Mouse (Mus musculus): ENCODE results near the gene Gars. TPM values are rescaled to one million over a fixed set of nuclear protein-coding genes. Genes with fewer than 3 reads are reported as not detected.

Gene Gars
- polyA plus RNA-seq, 1 experiment from 2014 or later = 206 TPM

DNA sequence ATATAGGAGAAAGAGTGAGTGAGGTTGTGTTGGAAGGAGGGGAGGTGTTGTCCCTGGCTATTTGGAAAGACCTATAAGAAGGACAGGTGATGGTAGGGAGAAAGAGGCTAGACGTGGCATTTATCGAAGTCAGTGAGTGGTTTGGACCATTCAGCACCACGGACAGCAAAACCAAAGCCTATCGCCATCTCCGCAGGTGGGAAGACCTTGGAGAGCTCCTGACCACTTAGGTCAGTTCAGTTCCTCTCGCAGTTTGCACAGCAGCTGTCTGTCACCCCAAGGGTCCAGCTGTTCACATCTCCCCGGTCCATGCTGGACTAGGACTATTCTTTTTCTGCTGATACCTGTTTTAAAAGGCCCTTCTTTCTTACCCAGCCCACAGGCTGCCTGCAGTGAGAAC is 70.6 kb downstream of the Gars start:
- WGBS = 18% methylated on average over 7 of the region's 7 CpGs
- no peak overlapping the region for H3K27ac ChIP-seq
- no peak for ATAC-seq (ENCODE audit: low FRiP score, low read depth)
- no peaks in the 10 kb centered on the region for H3K4me1 ChIP-seq
- no peaks in the 10 kb centered on the region for H3K9me3 ChIP-seq
- H3K9ac ChIP-seq = no peak overlapping the region
- H3K4me2 ChIP-seq (replicated peaks) = no peak overlapping the region
- no peaks in the 10 kb centered on the region for H3K27me3 ChIP-seq (replicated peaks)
- no peak overlapping the region for H3K4me3 ChIP-seq
- H3K36me3 ChIP-seq = no peaks in the 10 kb centered on the region

DNA sequence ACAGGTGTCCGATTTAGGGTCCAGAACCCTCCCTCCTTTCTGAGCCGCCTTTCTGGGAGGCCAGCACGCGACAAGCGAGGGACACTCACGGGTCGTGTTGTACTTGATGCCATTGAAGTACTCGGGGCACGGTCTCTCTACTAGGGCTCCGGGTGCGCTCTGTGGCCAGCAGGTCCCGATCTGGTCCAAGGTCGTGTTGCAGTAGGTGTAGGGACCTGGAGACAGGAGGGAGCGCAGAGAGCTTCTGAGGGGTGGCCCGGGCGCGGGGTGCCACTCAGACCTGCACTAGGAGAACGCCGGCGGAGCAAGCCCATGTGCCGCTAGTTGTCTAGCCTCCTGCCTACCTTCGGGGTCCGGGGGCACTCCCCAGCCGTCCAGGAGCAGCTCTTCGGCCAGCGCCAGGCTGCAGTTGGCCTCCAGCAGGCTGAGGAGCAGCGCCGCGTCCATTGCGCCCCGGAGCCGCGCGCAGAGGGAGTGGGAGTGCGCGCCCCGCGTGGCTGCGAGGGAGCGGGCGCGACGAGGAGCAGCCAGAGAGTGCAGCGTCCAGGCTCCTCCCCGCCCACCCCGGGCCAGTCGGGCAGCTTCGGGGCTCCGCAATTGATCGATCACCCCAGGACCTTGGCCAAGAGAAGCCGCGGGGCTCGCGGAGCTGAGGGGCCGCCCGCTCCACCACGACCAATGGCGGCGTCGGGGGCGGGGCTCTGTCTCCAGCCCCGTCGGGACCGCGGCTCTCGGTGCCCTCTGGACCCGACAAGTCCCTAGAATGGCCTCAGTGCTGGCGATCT is 79.7 kb downstream of the Gars start:
- ATAC-seq (ENCODE audit: low FRiP score, low read depth) = peak; percentile 70; the same call in 1 of the 2 replicates
- Histone ChIP-seq H3K4me1 (peaks cover 11% of the 10 kb centered on the region), H3K9me3 (no peaks in the 10 kb centered on the region), H3K4me3 (peak overlapping the region; percentile 47), H3K36me3 (no peaks in the 10 kb centered on the region), H3K9ac (peak overlapping the region; percentile 42; the same call in 1 of the 2 replicates), H3K27ac (no peak overlapping the region), H3K27me3 (replicated peaks) (peaks cover 74% of the 10 kb centered on the region), H3K4me2 (replicated peaks) (peak overlapping the region; percentile 83)
- WGBS = under 1% methylated on average over 68 of the region's 68 CpGs

DNA sequence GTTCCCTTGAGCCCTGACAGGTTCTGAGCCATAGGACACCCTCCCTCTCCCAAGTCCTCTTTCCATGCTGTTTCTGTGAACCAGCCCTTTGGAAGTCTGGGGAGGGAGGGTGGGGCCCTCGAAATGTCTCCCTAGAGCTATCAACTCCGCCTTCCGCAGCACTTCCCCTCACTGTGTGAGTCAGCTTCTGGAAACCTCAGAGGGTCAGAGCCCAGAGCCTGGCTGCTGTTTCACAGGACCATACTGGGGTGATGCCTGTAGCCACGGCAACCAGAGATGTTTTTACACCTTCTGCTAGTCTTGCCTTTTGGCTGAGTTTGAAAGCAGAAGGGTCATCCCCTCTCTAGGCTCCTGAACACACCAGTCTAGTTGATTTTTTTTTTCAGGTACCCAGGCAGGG is 85.2 kb downstream of the Gars start:
- H3K4me1 ChIP-seq = peaks cover under 1% of the 10 kb centered on the region
- no peaks in the 10 kb centered on the region for H3K9me3 ChIP-seq
- H3K9ac ChIP-seq = no peak overlapping the region
- H3K36me3 ChIP-seq = no peaks in the 10 kb centered on the region
- H3K4me3 ChIP-seq = no peak overlapping the region
- peaks cover 29% of the 10 kb centered on the region for H3K27me3 ChIP-seq (replicated peaks)
- no peak overlapping the region for H3K4me2 ChIP-seq (replicated peaks)
- H3K27ac ChIP-seq = no peak overlapping the region
- no peak for ATAC-seq (ENCODE audit: low FRiP score, low read depth)
- 40% methylated on average over 4 of the region's 4 CpGs for WGBS

DNA sequence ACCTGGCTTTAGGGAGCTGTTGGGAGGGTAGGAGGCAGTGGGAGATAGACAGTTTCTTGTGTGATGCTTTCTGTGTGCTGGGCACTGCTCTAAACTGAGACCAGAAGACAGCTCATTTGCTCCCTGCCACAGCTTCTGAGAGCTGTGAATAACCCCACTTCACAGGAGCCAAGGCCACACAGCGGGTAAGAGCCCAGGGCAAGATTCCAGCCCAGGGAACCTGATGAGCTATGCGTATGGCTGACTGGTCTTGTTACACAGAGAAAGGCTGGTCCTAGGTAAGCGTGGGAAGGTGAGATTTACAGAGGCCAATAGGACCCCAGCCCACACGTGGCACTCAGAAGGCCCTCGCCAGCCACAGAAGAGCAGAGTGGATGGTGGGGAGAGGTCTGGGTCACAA is 88.8 kb downstream of the Gars start:
- Histone ChIP-seq H3K36me3 (no peaks in the 10 kb centered on the region), H3K4me3 (no peak overlapping the region), H3K27me3 (replicated peaks) (no peaks in the 10 kb centered on the region; the same call in 1 of the 2 replicates), H3K9ac (no peak overlapping the region), H3K27ac (no peak overlapping the region), H3K4me1 (no peaks in the 10 kb centered on the region), H3K9me3 (no peaks in the 10 kb centered on the region), H3K4me2 (replicated peaks) (no peak overlapping the region)
- 83% methylated on average over 5 of the region's 5 CpGs for WGBS
- ATAC-seq (ENCODE audit: low FRiP score, low read depth) = no peak

DNA sequence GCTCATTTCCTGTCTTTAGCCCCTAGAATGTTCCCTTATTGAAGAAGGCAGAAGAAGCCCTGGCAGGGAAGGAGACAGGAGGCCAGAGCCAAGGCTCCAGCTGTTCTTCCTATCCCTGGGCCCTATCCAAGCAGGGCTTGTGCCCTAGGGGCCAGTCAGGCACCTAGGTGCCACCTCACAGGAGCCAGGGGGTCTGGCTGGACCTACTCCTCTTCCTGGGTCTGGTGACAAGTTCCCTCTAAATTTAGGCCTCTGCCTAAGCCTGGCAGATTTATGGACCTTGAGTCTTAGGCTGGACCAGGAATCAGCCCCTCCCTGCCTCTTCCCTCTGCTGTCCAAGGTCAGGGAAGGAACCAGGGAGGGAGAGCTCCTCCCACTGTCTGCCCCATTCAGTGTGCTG is 90.6 kb downstream of the Gars start:
- no peak for ATAC-seq (ENCODE audit: low FRiP score, low read depth)
- no peak overlapping the region for H3K4me3 ChIP-seq
- H3K4me1 ChIP-seq = no peaks in the 10 kb centered on the region

More for the DNA sequence above, 90.6 kb downstream of the Gars start:
- H3K27me3 ChIP-seq (replicated peaks) = no peaks in the 10 kb centered on the region; the same call in 1 of the 2 replicates
- no peak overlapping the region for H3K27ac ChIP-seq
- no peak overlapping the region for H3K9ac ChIP-seq
- no peaks in the 10 kb centered on the region for H3K9me3 ChIP-seq
- H3K36me3 ChIP-seq = no peaks in the 10 kb centered on the region
- H3K4me2 ChIP-seq (replicated peaks) = no peak overlapping the region

Other genes starting within 250 kb of the Gars start
- 4.4 and 4.7 TPM in 2 replicates for gene Znrf2, start 221.1 kb upstream of the Gars start, polyA plus RNA-seq (2016; fragmentation: Nextera tagmentation; extraction: Ambion mirVana)
- 3.3 and 3.5 TPM in 2 replicates for gene Nod1, start 65.4 kb upstream of the Gars start, polyA plus RNA-seq (2016; fragmentation: Nextera tagmentation; extraction: Ambion mirVana)
- 14.3 and 15.4 TPM in 2 replicates for gene Ggct, start 45.1 kb upstream of the Gars start, polyA plus RNA-seq (2016; fragmentation: Nextera tagmentation; extraction: Ambion mirVana)
- 0.47 and 0.66 TPM in 2 replicates for gene Crhr2, start 95.0 kb downstream of the Gars start, polyA plus RNA-seq (2016; fragmentation: Nextera tagmentation; extraction: Ambion mirVana)
- not detected in 2 replicates for gene Inmt, start 137.0 kb downstream of the Gars start, polyA plus RNA-seq (2016; fragmentation: Nextera tagmentation; extraction: Ambion mirVana)
- gene Mindy4, start 165.4 kb downstream of the Gars start, polyA plus RNA-seq (2016; fragmentation: Nextera tagmentation; extraction: Ambion mirVana) = 8.8 and 11.7 TPM in 2 replicates